Mouse (Mus musculus) MEL (cell line): ENCODE data around the gene Gpsm2. TPM values are rescaled to one million over a fixed set of nuclear protein-coding genes. Genes with fewer than 3 reads are reported as not detected.

Experiments used
- DNase-seq: peaks from one replicate; pipeline ENCODE4 v3.0.0; 2011; ENCODE audit warnings: low read depth, low spot score
- H3K27ac ChIP-seq: 2 replicates; pipeline ENCODE4 v1.5.1; 2012; ENCODE audit warnings: low read depth, mild to moderate bottlenecking, control low read depth, low read length, moderate library complexity; ENCODE audit not compliant: control insufficient read depth
- H3K27me3 ChIP-seq, 2 experiments: fragments of 150-350 bp in 1 of 2; sonication (generic) in 1 of 2; 2 replicates each; pipeline ENCODE4 v1.6.1; 2012; ENCODE audit warnings: low read length in 2 of 2, mild to moderate bottlenecking in 2 of 2, improper control_type of control experiment in 1 of 2, moderate library complexity in 1 of 2; ENCODE audit not compliant: insufficient read depth in 2 of 2, control insufficient read depth in 1 of 2
- H3K36me3 ChIP-seq, 2 experiments: 2 replicates each; pipeline ENCODE4 v1.6.1; 2012 to 2014; ENCODE audit warnings: low read length in 2 of 2, improper control_type of control experiment in 1 of 2, inconsistent platforms in 1 of 2, mild to moderate bottlenecking in 1 of 2; ENCODE audit not compliant: insufficient read depth in 2 of 2, control insufficient read depth in 1 of 2
- H3K4me1 ChIP-seq, 2 experiments: fragments of 150-350 bp in 1 of 2; sonication (generic) in 1 of 2; 2 replicates each; pipeline ENCODE4 v1.6.1; 2012; ENCODE audit warnings: low read length in 2 of 2, improper control_type of control experiment in 1 of 2, mild to moderate bottlenecking in 1 of 2; ENCODE audit not compliant: insufficient read depth in 2 of 2, control insufficient read depth in 1 of 2
- H3K4me3 ChIP-seq, 2 experiments: fragments of 150-350 bp in 1 of 2; sonication (generic) in 1 of 2; 2 replicates each; pipeline ENCODE4 v1.5.1; 2012; ENCODE audit warnings: low read depth in 2 of 2, low read length in 2 of 2, mild to moderate bottlenecking in 2 of 2, moderate library complexity in 2 of 2, control low read depth in 1 of 2, improper control_type of control experiment in 1 of 2; ENCODE audit not compliant: control insufficient read depth in 1 of 2, insufficient read depth in 1 of 2
- H3K79me2 ChIP-seq: 2 replicates; pipeline ENCODE4 v1.6.1; 2012; ENCODE audit warnings: mild to moderate bottlenecking, low read length, moderate library complexity; ENCODE audit not compliant: control insufficient read depth, poor library complexity, insufficient read depth
- H3K9ac ChIP-seq: 2 replicates; pipeline ENCODE4 v1.6.1; 2012; ENCODE audit warnings: low read depth, mild to moderate bottlenecking, control low read depth, low read length, moderate library complexity; ENCODE audit not compliant: control insufficient read depth, poor library complexity, severe bottlenecking
- H3K9me3 ChIP-seq: fragments of 150-350 bp; sonication (generic); replicated peaks from 2 replicates; pipeline ENCODE4 v1.6.1; 2012; ENCODE audit warnings: mild to moderate bottlenecking, low read length, improper control_type of control experiment, moderate library complexity; ENCODE audit not compliant: insufficient read depth
- BHLHE40 ChIP-seq: IDR thresholded peaks from 2 replicates; pipeline ENCODE4 v1.6.1; 2012; ENCODE audit warnings: low read depth, mild to moderate bottlenecking, inconsistent platforms, low read length, improper control_type of control experiment, borderline replicate concordance
- CTCF ChIP-seq, 3 experiments: IDR thresholded peaks in 2 of 3; conservative IDR thresholded peaks in 1 of 3; 2 replicates each; pipeline ENCODE4 v1.5.1; 2011 to 2012; ENCODE audit warnings: low read length in 3 of 3, low read depth in 2 of 3, mild to moderate bottlenecking in 2 of 3, improper control_type of control experiment in 1 of 3, inconsistent platforms in 1 of 3, mixed read lengths in 1 of 3, moderate library complexity in 1 of 3; ENCODE audit not compliant: control insufficient read depth in 1 of 3, insufficient read depth in 1 of 3, poor library complexity in 1 of 3, severe bottlenecking in 1 of 3
- E2F4 ChIP-seq: IDR thresholded peaks from 2 replicates; pipeline ENCODE4 v1.6.1; 2011; ENCODE audit warnings: low read depth, low read length, improper control_type of control experiment, borderline replicate concordance
- ELF1 ChIP-seq: IDR thresholded peaks from 2 replicates; pipeline ENCODE4 v1.6.1; 2014; ENCODE audit warnings: low read depth, mild to moderate bottlenecking, inconsistent platforms, low read length, improper control_type of control experiment, moderate library complexity
- ETS1 ChIP-seq: IDR thresholded peaks from 2 replicates; pipeline ENCODE4 v1.6.1; 2012; ENCODE audit warnings: low read depth, mild to moderate bottlenecking, inconsistent platforms, low read length, improper control_type of control experiment, moderate library complexity
- KAT2A ChIP-seq: conservative IDR thresholded peaks from 2 replicates; pipeline ENCODE4 v1.6.1; 2012; ENCODE audit warnings: low read depth, low read length, improper control_type of control experiment, inconsistent platforms
- MAFK ChIP-seq: IDR thresholded peaks from 2 replicates; pipeline ENCODE4 v1.6.1; 2011; ENCODE audit warnings: low read depth, mild to moderate bottlenecking, low read length, improper control_type of control experiment, borderline replicate concordance
- MAX ChIP-seq: IDR thresholded peaks from 2 replicates; pipeline ENCODE4 v1.6.1; 2011; ENCODE audit warnings: low read length, improper control_type of control experiment
- MEF2A ChIP-seq: IDR thresholded peaks from 2 replicates; pipeline ENCODE4 v1.6.1; 2014; ENCODE audit warnings: low read depth, mild to moderate bottlenecking, inconsistent platforms, low read length, improper control_type of control experiment; ENCODE audit not compliant: poor library complexity, insufficient replicate concordance, severe bottlenecking; ENCODE audit errors: extremely low read depth
- MXI1 ChIP-seq: IDR thresholded peaks from 2 replicates; pipeline ENCODE4 v1.6.1; 2011; ENCODE audit warnings: mild to moderate bottlenecking, low read depth, low read length, improper control_type of control experiment
- MYC ChIP-seq: IDR thresholded peaks from 2 replicates; pipeline ENCODE4 v1.6.1; 2011; ENCODE audit warnings: low read depth, mild to moderate bottlenecking, low read length, improper control_type of control experiment, moderate library complexity
- POLR2AphosphoS2 ChIP-seq: IDR thresholded peaks from 2 replicates; pipeline ENCODE4 v1.6.1; 2011; ENCODE audit warnings: low read length, improper control_type of control experiment
- POLR2AphosphoS5 ChIP-seq: IDR thresholded peaks from 2 replicates; pipeline ENCODE4 v1.6.1; 2012; ENCODE audit warnings: low read depth, borderline replicate concordance, mild to moderate bottlenecking, inconsistent platforms, low read length, moderate library complexity, mixed read lengths
- SMC3 ChIP-seq: IDR thresholded peaks from 2 replicates; pipeline ENCODE4 v1.6.1; 2011; ENCODE audit warnings: low read depth, low read length, improper control_type of control experiment
- TAL1 ChIP-seq: IDR thresholded peaks from 2 replicates; pipeline ENCODE4 v1.6.1; 2012; ENCODE audit warnings: mild to moderate bottlenecking, inconsistent platforms, low read length, moderate library complexity, mixed read lengths
- TBP ChIP-seq: IDR thresholded peaks from 2 replicates; pipeline ENCODE4 v1.8.0; 2011; ENCODE audit warnings: low read depth, low read length, improper control_type of control experiment
- USF1 ChIP-seq: IDR thresholded peaks from 2 replicates; pipeline ENCODE4 v1.6.1; 2014; ENCODE audit warnings: low read depth, mild to moderate bottlenecking, inconsistent platforms, low read length, improper control_type of control experiment, moderate library complexity
- USF2 ChIP-seq, 2 experiments: IDR thresholded peaks; 2 replicates each; pipeline ENCODE4 v1.6.1; 2011 to 2012; ENCODE audit warnings: improper control_type of control experiment in 2 of 2, low read length in 2 of 2, borderline replicate concordance in 1 of 2, inconsistent platforms in 1 of 2, low read depth in 1 of 2, mild to moderate bottlenecking in 1 of 2; ENCODE audit not compliant: insufficient read depth in 1 of 2
- ZNF384 ChIP-seq: IDR thresholded peaks from 2 replicates; pipeline ENCODE4 v1.6.1; 2012; ENCODE audit warnings: low read depth, mild to moderate bottlenecking, inconsistent platforms, low read length, improper control_type of control experiment
- polyA plus RNA-seq, 2 experiments: library from polyadenylated mRNA; stranded (reverse) in 1 of 2; unstranded in 1 of 2; fragments of >175 nt in 1 of 2; fragments of >200 nt in 1 of 2; gene quantifications; 2 replicates each; pipeline versions ENCODE4 v1.2.1 to v1.2.4; 2012; ENCODE audit warnings: low replicate concordance in 2 of 2, low read depth in 1 of 2; ENCODE audit not compliant: insufficient read length in 2 of 2, insufficient read depth in 1 of 2, missing spikeins in 1 of 2
- total RNA-seq: library from RNA; depleted of rRNA; stranded (reverse); fragments of 300-350 nt; gene quantifications from 2 replicates; pipeline ENCODE4 v1.2.3, GENCODE M21; 2012

Gene Gpsm2
- total and polyA plus RNA-seq, 3 experiments: 17.6 to 27.5 TPM; not detected in 1

- H3K4me1 ChIP-seq: peaks cover 0 to 3% of the 10 kb centered on the region in 2 experiments; a peak in 3 of 4 replicates
- no peaks in the 10 kb centered on the region for H3K27me3 ChIP-seq
- H3K9me3 ChIP-seq: no peaks in the 10 kb centered on the region
- no peak overlapping the region for H3K4me3 ChIP-seq
- H3K27ac ChIP-seq: no peak overlapping the region
- no peak for DNase-seq
- peaks cover 0 to 12% of the 10 kb centered on the region in 2 experiments; a peak in 3 of 4 replicates for H3K36me3 ChIP-seq
- no peak overlapping the region for H3K9ac ChIP-seq
- H3K79me2 ChIP-seq: no peaks in the 10 kb centered on the region
- TF ChIP-seq POLR2AphosphoS2 (no peak), E2F4 (no peak), MEF2A (no peak), CTCF (IDR thresholded peaks at IDR 0.05 in 2 of 3, conservative IDR thresholded peaks at IDR 0.05 in 1 of 3; ENCODE audit: control insufficient read depth in 1 of 3, insufficient read depth in 1 of 3, low read depth in 2 of 3, low read length in 3 of 3, poor library complexity in 1 of 3, severe bottlenecking in 1 of 3) (no peak), USF1 (no peak)
Observed at GRCm38 (mm10) chr3:108699786-108700185, 22.3 kb downstream of the Gpsm2 start.

GRCm38 (mm10) chr3:108698662-108699061 lies 23.4 kb downstream of the Gpsm2 start:
- H3K36me3 ChIP-seq: peaks cover 0 to 12% of the 10 kb centered on the region in 2 experiments; a peak in 3 of 4 replicates
- DNase-seq: no peak

GRCm38 (mm10) chr3:108694321-108694720 lies 27.8 kb downstream of the Gpsm2 start:
- H3K4me1 ChIP-seq: peaks cover 0 to 3% of the 10 kb centered on the region in 2 experiments; a peak in 3 of 4 replicates
- TF ChIP-seq MAFK (no peak), TBP (no peak), ZNF384 (no peak), ELF1 (no peak), ETS1 (no peak), POLR2AphosphoS5 (no peak), POLR2AphosphoS2 (no peak), USF2 (IDR thresholded peaks at IDR 0.05; ENCODE audit: borderline replicate concordance in 1 of 2, insufficient read depth in 1 of 2, low read depth in 1 of 2, low read length in 2 of 2) (no peak)
- no peak for DNase-seq
- no peak overlapping the region for H3K27ac ChIP-seq
- H3K27me3 ChIP-seq: no peaks in the 10 kb centered on the region
- H3K9me3 ChIP-seq: no peaks in the 10 kb centered on the region
- H3K4me3 ChIP-seq: no peak overlapping the region
- H3K36me3 ChIP-seq: peaks cover 0 to 8% of the 10 kb centered on the region in 2 experiments; a peak in 3 of 4 replicates
- H3K9ac ChIP-seq: no peak overlapping the region
- H3K79me2 ChIP-seq: no peaks in the 10 kb centered on the region

More at GRCm38 (mm10) chr3:108698662-108699061, 23.4 kb downstream of the Gpsm2 start:
- Histone ChIP-seq H3K27me3 (no peaks in the 10 kb centered on the region), H3K27ac (no peak overlapping the region), H3K9me3 (no peaks in the 10 kb centered on the region), H3K9ac (no peak overlapping the region), H3K4me3 (no peak overlapping the region), H3K4me1 (peaks cover 0 to 3% of the 10 kb centered on the region in 2 experiments; a peak in 3 of 4 replicates), H3K79me2 (no peaks in the 10 kb centered on the region)
- TF ChIP-seq BHLHE40: no peak
- no peak for TF ChIP-seq SMC3
- no peak for TF ChIP-seq MAX
- no peak for TF ChIP-seq MYC
- no peak for TF ChIP-seq MXI1
- no peak for TF ChIP-seq KAT2A
- no peak for TF ChIP-seq TAL1
- no peak for TF ChIP-seq E2F4
